Mouse (Mus musculus): ENCODE data around the gene Itm2c.

Itm2c gene

GRCm38 (mm10) chr1:85894231-85894747 lies at the start of gene Itm2c:
Gene Itm2c (plus strand): TSS chr1:85894281.
- DNase-seq: peak; percentile 90 to 94

DNA sequence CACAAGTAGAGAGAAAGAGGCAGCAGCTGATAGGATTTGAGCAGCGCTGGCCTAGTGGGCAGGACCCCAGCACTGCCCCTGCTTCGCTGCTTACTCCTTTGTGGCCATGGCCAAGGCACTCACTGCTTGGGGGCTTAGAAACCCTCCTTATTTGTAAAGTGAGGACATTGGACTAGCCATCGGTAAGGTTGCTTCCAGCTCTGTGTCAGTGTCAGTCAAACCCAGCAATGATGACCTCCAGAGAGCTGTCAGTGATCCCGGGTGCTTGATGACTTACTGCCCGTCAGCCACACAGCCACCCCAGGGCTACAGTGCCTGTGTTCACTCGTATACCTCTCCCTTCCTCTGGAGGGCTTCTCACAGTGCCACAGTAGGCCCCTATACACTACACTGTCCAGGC lies 49.1 kb upstream of the Itm2c start:
- DNase-seq: no peak

DNA sequence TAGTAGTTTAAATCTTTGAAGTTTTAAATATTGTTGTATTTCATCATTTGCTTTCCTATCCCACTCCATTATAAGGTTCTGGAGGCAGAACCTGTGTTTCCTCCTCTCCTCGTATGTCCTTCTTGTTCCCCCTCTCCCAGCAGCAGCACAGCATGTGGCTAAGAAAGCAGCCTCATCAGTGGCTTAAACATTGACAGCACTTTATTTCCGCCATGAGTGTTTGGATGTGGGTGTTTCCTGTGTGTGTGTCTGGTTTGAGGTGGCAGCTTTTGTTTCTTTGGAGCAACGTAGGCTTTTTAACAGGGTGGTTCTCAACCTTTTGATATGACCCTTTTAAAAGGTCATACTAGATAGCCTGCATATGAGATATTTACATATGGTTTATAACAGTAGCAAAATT lies 48.6 kb upstream of the Itm2c start:
- DNase-seq: no peak

DNA sequence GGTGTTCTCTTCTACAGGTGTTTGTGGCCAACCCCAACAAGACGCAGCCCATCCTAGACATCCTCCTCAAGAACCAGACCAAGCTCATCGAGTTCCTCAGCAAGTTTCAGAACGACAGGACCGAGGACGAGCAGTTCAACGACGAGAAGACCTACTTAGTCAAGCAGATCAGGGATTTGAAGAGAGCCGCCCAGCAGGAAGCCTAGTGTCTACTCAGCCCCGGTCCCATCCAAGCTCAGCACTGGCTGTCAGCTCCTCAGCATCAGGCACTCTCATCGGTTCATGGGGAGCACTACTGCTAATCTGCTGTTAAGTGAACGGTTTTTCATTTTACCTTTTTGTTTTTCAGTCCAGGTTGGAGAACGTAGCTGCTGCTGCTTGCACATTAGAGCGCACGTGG lies 45.1 kb upstream of the Itm2c start:
- DNase-seq: no peak

- DNase-seq: no peak
Observed at GRCm38 (mm10) chr1:85850851-85851250, 43.2 kb upstream of the Itm2c start.

GRCm38 (mm10) chr1:85852996-85853689 lies 40.9 kb upstream of the Itm2c start:
- peak; percentile 74 to 81 for DNase-seq

GRCm38 (mm10) chr1:85853865-85854264 lies 40.2 kb upstream of the Itm2c start:
- DNase-seq: no peak

- no peak for DNase-seq
Observed at GRCm38 (mm10) chr1:85854475-85854874, 39.6 kb upstream of the Itm2c start.

- DNase-seq: no peak
Observed at GRCm38 (mm10) chr1:85856266-85856665, 37.8 kb upstream of the Itm2c start.

- DNase-seq: no peak
Observed at GRCm38 (mm10) chr1:85857261-85857754, 36.8 kb upstream of the Itm2c start.

DNA sequence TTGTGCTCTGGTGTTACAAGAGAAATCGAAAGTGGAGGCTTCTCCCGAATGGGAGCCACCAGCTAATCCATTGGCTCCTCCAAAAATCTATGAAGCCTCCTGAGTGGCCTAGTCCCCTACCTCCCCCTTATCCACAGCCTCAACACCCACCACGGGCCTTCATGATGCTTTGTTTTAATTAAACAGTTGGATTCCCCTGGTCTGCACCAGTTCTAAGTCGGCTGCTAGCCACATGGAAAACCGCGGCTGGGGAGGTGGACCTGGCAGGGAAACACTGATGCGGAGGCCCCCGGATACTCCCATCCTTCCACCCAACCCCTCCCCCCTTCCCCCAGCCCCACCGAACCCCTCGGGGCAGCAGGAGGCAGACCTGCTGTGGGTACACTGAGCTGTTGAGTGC lies 29.7 kb upstream of the Itm2c start:
- DNase-seq: peak in 1 of 2 experiments; percentile 31

DNA sequence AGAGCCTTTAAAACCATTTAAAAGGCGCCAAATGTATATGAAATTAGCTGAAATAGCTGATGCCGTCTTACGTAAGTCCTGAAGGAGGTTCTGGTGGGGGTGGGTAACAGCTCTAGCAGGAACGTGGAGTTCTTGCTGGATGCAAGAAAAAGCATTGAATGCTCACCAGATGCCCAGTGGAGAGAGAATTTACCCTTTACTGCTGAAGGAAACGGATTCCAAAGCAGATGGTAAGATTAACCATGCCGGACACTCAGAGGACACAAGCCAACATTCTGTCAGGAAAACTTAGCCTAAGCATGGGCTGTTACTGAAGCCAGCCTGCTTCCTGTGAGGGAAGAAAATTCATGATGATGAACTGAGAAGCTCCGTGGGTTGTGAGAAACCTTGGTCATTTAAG lies 24.1 kb upstream of the Itm2c start:
- DNase-seq: peak in 1 of 2 experiments; percentile 43

DNA sequence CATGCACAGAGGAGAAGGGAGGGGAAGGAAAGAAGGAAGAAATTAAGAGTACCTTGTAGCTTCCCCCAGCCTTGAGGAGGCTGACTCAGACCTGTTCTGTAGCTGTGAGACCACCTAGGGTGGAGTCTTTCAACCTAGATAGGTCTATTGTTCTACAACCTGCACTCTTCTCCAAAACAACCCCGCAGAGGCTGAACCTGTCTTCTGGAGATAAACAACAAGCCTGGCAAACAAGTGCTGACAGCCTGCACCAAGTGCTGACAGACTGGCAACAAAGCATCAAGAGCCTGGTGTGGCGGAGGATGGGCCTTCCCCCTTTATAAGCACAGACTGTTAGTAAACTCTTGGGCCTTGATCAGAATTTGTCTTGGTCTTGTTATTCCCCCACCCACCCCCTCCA lies 23.5 kb upstream of the Itm2c start:
- peak in 1 of 2 experiments; percentile 21 for DNase-seq

GRCm38 (mm10) chr1:85882003-85882402 lies 12.1 kb upstream of the Itm2c start:
- DNase-seq: no peak

- no peak for DNase-seq
Observed at GRCm38 (mm10) chr1:85887221-85887620, 6.9 kb upstream of the Itm2c start.

DNA sequence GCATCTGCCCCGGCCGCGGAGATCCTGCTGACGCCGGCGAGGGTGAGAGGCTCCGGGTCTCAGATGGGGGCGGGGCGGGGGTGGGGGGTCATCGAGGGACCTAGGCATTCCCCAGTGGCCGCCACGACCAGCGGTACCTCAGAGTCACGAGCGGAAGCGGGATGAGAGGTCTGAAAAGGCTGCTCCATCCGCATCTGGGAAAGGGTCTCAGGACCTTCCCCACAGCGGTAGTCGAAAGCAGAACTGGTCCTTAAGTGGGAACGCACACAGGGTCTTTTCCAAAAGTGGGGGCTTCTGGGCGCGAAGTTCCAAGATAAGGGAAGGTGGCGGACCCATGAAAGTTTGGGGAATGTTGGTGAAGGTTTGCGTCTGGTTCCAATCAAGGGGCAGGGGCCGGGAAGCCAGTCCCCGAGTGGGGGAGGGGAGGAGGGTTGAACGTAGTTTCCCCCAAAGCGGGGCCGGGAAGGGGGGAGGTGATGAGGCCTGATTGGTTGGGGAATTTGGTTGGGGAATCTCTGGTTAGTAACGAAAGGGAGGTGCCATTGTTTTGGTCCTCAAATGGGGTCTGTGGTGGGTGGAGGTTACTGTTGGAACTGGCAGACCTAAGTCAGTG lies 773 bp downstream of the Itm2c start:
- peak; percentile 48 to 63 for DNase-seq

GRCm38 (mm10) chr1:85895391-85895837 lies 1.3 kb downstream of the Itm2c start:
- peak; percentile 67 to 77 for DNase-seq

DNA sequence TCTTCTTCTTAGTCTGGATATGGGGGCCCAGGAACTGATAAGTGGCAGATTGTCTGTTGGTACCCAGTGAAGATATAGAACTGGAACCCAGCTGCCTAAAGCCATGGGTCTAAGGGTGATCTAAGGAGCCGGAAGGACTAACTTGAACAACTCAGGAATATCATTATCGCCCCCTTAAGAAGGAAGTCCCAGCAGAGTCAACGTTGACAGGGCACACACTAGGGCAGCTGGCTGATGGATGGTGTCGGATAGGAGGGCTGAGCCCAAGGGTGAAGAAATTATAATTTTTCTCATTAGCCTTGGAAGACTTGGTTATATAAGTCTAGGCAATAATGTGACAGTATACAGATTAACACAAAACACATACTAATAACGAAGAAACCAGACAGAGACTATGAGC lies 2.0 kb downstream of the Itm2c start:
- no peak for DNase-seq

DNA sequence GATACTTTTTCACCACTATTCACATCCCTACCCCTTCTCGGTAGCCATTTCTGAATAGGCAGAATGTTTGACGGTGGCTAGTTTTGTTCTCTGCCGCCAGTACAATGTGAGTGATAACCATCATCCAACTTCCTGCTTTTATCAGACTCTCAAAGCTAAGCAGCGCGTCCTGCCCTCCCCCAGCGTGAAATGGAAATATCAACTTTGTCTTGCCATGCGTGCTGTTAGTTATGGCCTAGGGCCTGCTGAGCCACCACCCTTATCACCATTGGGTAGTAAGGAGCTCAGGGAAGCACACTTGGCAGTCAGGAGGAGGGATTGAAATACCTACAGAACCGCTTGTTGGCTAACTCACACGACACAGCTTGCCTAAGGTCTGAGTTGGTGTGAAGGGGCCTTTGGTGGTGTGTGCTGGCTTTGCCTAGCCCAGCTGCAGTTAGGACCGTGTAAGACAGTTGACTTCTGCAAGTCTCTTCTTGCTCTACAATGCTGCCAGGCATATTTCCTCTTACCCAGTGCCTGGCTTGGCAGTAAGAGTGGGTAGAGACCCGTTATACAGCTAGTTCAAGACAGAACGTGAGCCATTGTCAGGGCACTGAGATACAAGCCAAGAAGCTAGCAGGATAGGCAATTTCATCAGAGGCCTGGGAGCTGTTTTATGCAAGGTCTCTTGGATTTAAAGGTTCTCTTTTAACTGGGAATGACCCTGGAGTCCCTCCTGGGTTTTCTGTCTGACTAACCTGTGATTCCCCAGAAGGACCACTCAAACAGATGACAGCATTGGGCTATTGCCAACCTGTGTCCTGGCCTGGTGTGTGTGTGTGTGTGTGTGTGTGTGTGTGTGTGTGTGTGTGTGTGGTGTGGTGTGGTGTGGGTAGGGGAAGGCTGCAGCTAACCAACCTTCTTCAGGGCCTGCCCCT lies 3.0 kb downstream of the Itm2c start:
- peak; percentile 26 to 38 for DNase-seq

DNA sequence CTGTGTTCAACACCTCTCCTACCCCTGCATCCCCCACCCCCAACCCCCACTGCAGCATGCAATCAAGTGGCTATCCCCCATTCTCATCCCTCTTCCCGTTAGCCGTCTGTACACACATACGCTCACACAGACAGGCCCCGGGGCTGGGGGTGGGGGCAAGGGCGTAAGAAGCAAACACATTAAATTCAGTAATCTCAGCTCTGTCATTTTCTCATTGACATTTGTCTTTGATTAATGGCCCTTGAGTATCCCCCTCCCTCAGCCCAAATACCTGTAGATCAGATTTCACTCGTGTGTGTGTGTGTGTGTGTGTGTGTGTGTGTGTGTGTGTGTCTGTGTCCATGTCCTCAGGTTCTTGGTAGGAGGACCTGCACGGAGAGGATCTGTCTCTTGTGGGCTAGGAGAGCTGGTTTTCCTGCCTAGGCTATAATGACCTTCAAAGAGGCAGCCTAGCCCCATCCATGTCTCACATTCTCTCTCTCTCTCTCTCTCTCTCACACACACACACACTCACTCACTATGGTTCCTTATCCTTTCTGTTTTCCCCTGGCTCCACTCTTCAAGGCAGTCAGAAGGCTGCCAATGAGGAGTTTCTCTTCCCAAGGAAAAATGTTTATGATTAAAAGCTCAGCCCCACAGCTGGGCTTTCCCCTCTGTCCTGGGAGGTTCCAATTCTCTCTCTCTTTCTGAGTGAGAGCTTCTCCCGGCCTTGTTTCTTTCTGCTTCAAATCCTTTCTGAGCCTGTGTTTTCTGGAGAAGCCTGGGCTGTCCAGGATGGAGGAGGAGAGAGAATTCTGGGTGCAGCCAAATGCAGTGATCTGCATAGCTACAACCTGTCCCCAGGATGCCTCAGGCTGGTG lies 4.0 kb downstream of the Itm2c start:
- DNase-seq: peak in 1 of 2 experiments; percentile 76

GRCm38 (mm10) chr1:85898761-85899387 lies 4.8 kb downstream of the Itm2c start:
- peak in 1 of 2 experiments; percentile 79 for DNase-seq

All from cerebellum, postnatal 25 days (tissue).